Mouse (Mus musculus) heart, postnatal 0 days (tissue): Measurements from ENCODE around the gene Serpina7.

Experiments used
- CTCF ChIP-seq: IDR thresholded peaks from 2 replicates; pipeline ENCODE4 v1.5.1; 2016; ENCODE audit warnings: antibody characterized with exemption, control low read depth, low read depth
- EP300 ChIP-seq: IDR thresholded peaks from 2 replicates; pipeline ENCODE4 v1.6.1; 2016; ENCODE audit warnings: antibody characterized with exemption, low read depth

DNA sequence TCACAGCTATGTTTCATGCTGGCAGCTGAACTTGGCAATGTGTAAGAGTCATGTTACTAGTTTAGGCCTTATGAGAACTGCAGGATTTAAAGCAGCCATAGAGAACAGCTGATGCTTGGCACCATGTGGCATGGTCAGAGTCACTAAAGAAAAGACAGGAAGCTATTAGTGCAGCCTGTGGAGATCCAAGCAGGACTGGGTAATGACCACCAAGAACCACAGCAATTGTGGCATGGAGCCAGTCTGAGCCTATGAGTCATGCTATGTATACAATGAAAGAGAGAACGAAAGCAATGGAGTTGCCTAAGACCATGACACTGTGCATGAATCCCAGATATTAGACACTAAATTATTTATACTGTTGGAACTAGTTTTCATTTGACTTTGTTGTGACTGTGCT, 33.1 kb downstream of the Serpina7 start:
- no peak for TF ChIP-seq CTCF
- TF ChIP-seq EP300, result no peak
